Mouse (Mus musculus): ENCODE results near the gene Creb3l1. TPM values are rescaled to one million over a fixed set of nuclear protein-coding genes. Genes with fewer than 3 reads are reported as not detected.
A peak's percentile ranks its signal among the peaks of the same experiment; 100 is the strongest.

The Creb3l1 gene
- polyA plus RNA-seq, 1 experiment from 2014 or later, result 1.6 TPM

- no peak overlapping the region for H3K27ac ChIP-seq
- no peaks in the 10 kb centered on the region for H3K9me3 ChIP-seq
- 78% methylated on average over 10 of the region's 10 CpGs for WGBS
- no peak overlapping the region for H3K4me3 ChIP-seq
- 0 out of 2 replicates have a peak, but pooled peaks cover under 1% of the 10 kb centered on the region for H3K4me1 ChIP-seq
- no peak overlapping the region for H3K4me2 ChIP-seq
- no peak for ATAC-seq (replicated peaks)
- no peak overlapping the region for H3K9ac ChIP-seq
- H3K27me3 ChIP-seq (replicated peaks), result no peaks in the 10 kb centered on the region
- no peaks in the 10 kb centered on the region for H3K36me3 ChIP-seq (replicated peaks)
Observed at GRCm38 (mm10) chr2:92029387-92030133, 5.3 kb upstream of the Creb3l1 start.

DNA sequence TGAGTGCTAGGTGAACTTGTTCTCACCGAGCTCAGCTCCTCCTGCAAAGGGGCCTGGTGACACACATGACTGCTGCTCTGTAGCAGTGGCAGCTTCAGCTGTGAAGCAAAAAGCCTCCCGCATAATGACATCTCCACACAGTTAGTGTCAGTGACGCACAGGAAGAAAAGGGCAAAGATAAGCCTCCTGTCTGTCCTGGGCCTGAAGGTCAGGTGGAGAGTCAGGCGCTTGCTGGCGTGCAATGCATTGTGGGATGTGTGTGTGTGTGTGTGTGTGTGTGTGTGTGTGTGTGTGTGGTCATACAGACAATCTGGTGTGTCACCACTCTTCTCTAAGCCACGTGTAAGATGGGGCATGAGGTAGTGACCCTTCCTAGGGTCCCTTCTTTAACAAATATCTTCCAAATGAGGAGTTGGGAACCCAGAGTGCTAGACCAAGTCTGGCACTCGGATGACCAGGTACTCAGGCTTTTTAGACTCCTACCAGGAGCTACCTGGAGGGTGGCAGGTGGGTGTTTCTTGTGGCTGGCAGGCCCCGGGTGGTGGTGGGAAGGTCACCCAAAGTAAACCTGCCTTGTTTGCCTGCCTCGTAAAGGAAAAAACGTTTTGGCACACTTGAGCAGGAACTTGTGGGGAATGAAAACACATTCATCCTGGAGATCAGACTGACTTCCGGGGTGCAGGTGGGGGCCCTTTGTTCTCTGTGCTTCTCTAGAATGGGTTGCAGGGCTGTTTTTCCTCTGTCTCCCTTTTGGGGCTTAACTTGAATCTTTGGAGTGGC lies 3.7 kb upstream of the Creb3l1 start:
- ATAC-seq (replicated peaks), result no peak
- H3K9me3 ChIP-seq, result no peaks in the 10 kb centered on the region
- H3K27me3 ChIP-seq (replicated peaks), result peaks cover 13% of the 10 kb centered on the region
- H3K27ac ChIP-seq, result no peak overlapping the region
- no peak overlapping the region for H3K9ac ChIP-seq
- WGBS, result 61% methylated on average over 11 of the region's 11 CpGs
- no peaks in the 10 kb centered on the region for H3K36me3 ChIP-seq (replicated peaks)
- no peak overlapping the region for H3K4me2 ChIP-seq
- peaks cover 13% of the 10 kb centered on the region for H3K4me1 ChIP-seq
- H3K4me3 ChIP-seq, result no peak overlapping the region

DNA sequence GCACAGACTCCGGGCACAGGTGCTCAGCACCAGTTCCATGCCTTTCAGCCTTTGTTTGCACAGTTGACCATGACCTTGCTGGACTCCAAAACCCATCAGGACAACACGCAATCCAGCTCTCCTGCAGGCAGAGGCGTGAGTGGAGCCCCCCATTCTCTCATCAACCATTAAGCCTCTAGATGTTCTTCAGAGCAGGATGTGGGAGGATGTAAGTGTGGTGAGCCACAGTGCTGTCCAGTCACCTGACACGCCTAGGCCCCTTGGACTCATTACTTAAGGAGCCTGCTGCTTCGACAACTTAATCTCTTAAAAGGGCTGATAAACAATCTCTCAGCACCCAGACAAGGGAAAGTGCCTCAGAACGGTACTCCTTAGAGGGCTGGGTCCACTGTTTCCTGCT lies 1.7 kb upstream of the Creb3l1 start:
- H3K4me3 ChIP-seq, result no peak overlapping the region
- H3K4me1 ChIP-seq, result peaks cover 13% of the 10 kb centered on the region
- H3K27me3 ChIP-seq (replicated peaks), result peaks cover 14% of the 10 kb centered on the region
- WGBS, result 80% methylated on average over 6 of the region's 6 CpGs
- no peak overlapping the region for H3K9ac ChIP-seq
- H3K27ac ChIP-seq, result no peak overlapping the region
- no peaks in the 10 kb centered on the region for H3K36me3 ChIP-seq (replicated peaks)
- no peak overlapping the region for H3K4me2 ChIP-seq
- no peak for ATAC-seq (replicated peaks)
- H3K9me3 ChIP-seq, result no peaks in the 10 kb centered on the region

GRCm38 (mm10) chr2:92025202-92025601 lies 900 bp upstream of the Creb3l1 start:
- Histone ChIP-seq H3K4me1 (peaks cover 13% of the 10 kb centered on the region), H3K36me3 (replicated peaks) (no peaks in the 10 kb centered on the region), H3K4me2 (no peak overlapping the region), H3K4me3 (no peak overlapping the region), H3K27me3 (replicated peaks) (peaks cover 14% of the 10 kb centered on the region), H3K27ac (no peak overlapping the region), H3K9ac (no peak overlapping the region), H3K9me3 (no peaks in the 10 kb centered on the region)
- WGBS, result 88% methylated on average over 2 of the region's 2 CpGs
- ATAC-seq (replicated peaks), result no peak

GRCm38 (mm10) chr2:92023362-92024273 lies 684 bp downstream of the Creb3l1 start:
- Histone ChIP-seq H3K4me3 (peak overlapping the region; percentile 52), H3K36me3 (replicated peaks) (no peaks in the 10 kb centered on the region), H3K4me2 (peak overlapping the region; percentile 99), H3K9ac (peak overlapping the region; percentile 53), H3K27me3 (replicated peaks) (peaks cover 14% of the 10 kb centered on the region), H3K27ac (no peak overlapping the region), H3K4me1 (peaks cover 13% of the 10 kb centered on the region), H3K9me3 (no peaks in the 10 kb centered on the region)
- 0 out of 2 replicates have a peak, but pooled peaks have one; percentile 35 for ATAC-seq (replicated peaks)
- WGBS, result 6% methylated on average over 44 of the region's 56 CpGs

DNA sequence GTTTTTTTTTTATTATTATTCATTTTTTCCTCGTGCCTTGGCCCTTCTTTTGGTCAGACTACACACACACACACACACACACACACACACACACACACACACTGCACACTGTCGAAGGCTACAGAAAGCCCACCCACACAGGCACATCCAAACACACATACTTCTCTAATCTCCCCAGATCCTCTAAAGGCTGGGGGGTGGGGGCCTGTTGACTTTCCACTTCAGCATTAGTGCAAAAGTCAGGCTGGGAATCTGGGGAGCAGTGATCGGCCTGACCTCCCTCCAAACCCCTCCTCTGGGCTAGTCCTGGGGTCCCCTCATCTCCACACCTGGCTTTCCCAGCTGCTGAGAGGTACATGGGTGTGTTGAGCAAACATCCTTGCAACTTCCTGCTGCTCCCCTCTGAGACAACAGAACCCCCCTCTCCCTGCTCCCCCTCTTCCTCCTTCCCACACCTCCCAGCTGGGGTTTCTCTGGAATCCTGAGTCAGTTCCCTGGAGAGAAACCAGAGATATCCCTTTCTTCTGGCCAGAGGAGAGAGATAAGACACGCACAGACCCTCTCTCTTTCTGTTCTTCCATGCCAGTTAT lies 3.5 kb downstream of the Creb3l1 start:
- peaks cover 14% of the 10 kb centered on the region for H3K27me3 ChIP-seq (replicated peaks)
- 58% methylated on average over 4 of the region's 4 CpGs for WGBS
- peaks cover 13% of the 10 kb centered on the region for H3K4me1 ChIP-seq
- H3K4me2 ChIP-seq, result no peak overlapping the region
- no peaks in the 10 kb centered on the region for H3K9me3 ChIP-seq
- H3K4me3 ChIP-seq, result no peak overlapping the region
- no peak overlapping the region for H3K9ac ChIP-seq
- no peak for ATAC-seq (replicated peaks)
- no peaks in the 10 kb centered on the region for H3K36me3 ChIP-seq (replicated peaks)
- no peak overlapping the region for H3K27ac ChIP-seq

DNA sequence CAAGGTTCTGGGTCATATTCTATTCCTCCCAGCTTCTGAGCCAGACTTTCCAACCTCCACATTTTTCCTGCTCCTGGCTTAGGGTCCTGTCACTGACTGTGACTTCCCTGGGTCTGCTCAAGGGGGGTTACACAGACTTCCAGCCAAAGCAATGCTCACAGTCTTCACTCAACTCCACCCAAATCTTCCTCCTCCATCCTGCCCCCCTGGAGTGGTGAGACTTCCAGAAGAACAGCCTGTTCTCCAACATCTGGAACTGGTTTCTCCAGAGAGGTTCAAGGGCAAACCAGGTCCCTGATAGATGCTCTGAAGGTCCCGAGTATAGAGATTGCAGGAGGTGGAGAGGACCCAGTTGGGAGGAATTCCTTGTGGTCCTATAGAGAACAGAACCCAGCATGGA lies 6.9 kb downstream of the Creb3l1 start:
- WGBS, result 84% methylated on average over 1 of the region's 1 CpGs
- H3K36me3 ChIP-seq (replicated peaks), result no peaks in the 10 kb centered on the region
- no peaks in the 10 kb centered on the region for H3K4me1 ChIP-seq
- H3K9ac ChIP-seq, result no peak overlapping the region
- H3K4me3 ChIP-seq, result no peak overlapping the region
- ATAC-seq (replicated peaks), result no peak
- H3K9me3 ChIP-seq, result no peaks in the 10 kb centered on the region
- H3K4me2 ChIP-seq, result no peak overlapping the region
- H3K27me3 ChIP-seq (replicated peaks), result no peaks in the 10 kb centered on the region; the same call in 1 of the 2 replicates
- no peak overlapping the region for H3K27ac ChIP-seq

DNA sequence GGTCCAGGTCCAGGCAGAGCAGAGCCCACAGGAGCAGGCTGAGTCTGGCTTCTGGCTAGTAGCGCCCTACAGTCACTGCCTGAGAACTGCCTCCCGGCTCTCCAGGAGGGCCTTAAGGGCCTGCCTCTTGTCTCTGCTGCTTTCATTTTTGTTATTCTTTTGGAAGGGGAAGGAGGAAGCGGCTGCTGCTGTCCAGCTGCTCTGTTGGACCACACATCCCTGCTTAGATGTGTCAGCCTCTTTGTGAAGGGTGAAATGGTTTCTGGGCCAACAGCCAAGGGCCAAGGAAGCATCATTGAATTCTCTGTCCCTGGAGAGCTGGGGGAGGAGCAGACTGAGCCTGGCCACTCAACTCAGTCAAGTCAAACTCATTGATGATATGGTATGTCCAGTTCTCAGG lies 7.3 kb downstream of the Creb3l1 start:
- Histone ChIP-seq H3K27ac (no peak overlapping the region), H3K4me1 (no peaks in the 10 kb centered on the region), H3K36me3 (replicated peaks) (no peaks in the 10 kb centered on the region), H3K9ac (no peak overlapping the region), H3K4me2 (no peak overlapping the region), H3K27me3 (replicated peaks) (no peaks in the 10 kb centered on the region; the same call in 1 of the 2 replicates), H3K9me3 (no peaks in the 10 kb centered on the region), H3K4me3 (no peak overlapping the region)
- 53% methylated on average over 3 of the region's 3 CpGs for WGBS
- ATAC-seq (replicated peaks), result no peak

GRCm38 (mm10) chr2:92014891-92015290 lies 9.4 kb downstream of the Creb3l1 start:
- H3K27ac ChIP-seq, result no peak overlapping the region
- ATAC-seq (replicated peaks), result no peak
- H3K9me3 ChIP-seq, result no peaks in the 10 kb centered on the region
- no peak overlapping the region for H3K4me2 ChIP-seq
- no peak overlapping the region for H3K4me3 ChIP-seq
- WGBS, result 75% methylated on average over 5 of the region's 5 CpGs
- no peaks in the 10 kb centered on the region for H3K36me3 ChIP-seq (replicated peaks)
- no peak overlapping the region for H3K9ac ChIP-seq
- no peaks in the 10 kb centered on the region for H3K4me1 ChIP-seq
- H3K27me3 ChIP-seq (replicated peaks), result 0 out of 2 replicates have a peak, but pooled peaks cover under 1% of the 10 kb centered on the region

DNA sequence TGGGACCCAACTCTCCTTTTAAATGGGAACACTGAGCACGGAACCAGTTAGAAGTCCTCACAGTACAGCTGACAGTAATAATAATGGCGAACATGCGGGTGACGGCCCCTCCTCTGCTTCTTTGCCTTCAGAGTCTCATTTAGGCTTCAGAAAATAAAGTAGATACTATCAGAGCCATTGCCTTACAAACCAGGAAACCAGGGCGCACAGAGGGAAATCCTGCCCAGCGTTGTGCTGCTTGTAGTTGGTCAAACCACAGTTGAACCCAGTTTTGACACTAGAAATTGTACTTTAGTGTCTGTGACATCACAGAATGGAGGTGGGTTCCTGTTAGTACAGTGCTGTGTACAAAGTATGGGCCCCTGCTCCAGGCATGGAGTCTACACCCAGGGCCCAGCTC lies 10.1 kb downstream of the Creb3l1 start:
- WGBS, result 85% methylated on average over 6 of the region's 6 CpGs
- Histone ChIP-seq H3K27me3 (replicated peaks) (0 out of 2 replicates have a peak, but pooled peaks cover 7% of the 10 kb centered on the region), H3K4me3 (no peak overlapping the region), H3K9me3 (no peaks in the 10 kb centered on the region), H3K36me3 (replicated peaks) (no peaks in the 10 kb centered on the region), H3K27ac (no peak overlapping the region), H3K4me2 (no peak overlapping the region), H3K9ac (no peak overlapping the region), H3K4me1 (no peaks in the 10 kb centered on the region)
- ATAC-seq (replicated peaks), result no peak

DNA sequence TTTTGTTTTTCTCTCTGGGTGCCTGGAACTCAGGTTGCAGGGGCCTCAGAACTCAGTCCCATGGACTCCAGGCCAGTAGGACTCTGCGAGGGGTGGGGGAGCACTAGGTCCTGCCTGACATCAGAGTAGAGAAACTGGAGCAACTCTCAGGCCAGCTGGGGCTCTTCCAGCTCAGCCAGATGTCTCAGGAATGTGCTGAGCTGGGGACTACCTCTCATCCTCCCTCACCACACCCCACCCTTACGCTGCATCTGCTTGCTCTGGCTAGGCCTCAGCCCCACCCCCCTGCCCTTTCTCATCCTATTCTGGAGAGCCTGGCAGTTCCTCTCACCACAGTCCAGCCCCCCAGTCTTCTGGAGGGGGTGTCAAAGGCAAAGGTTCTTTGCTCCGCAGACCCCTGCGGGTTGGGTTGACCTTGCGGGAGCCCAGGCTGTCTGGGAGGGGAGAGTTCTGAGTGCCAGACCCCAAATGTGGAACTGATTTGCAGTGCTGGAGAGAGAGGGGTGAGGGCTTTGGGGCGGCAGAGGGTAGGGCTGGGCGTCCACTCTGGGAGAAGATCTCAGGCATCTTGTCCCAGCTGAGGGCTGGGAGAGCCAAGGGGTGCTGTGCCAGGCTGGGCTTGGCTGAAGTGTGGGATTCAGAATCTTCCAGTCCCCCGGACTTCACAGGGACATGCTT lies 11.4 kb downstream of the Creb3l1 start:
- WGBS, result 54% methylated on average over 8 of the region's 8 CpGs
- 0 out of 2 replicates have a peak, but pooled peaks cover 7% of the 10 kb centered on the region for H3K27me3 ChIP-seq (replicated peaks)
- no peaks in the 10 kb centered on the region for H3K9me3 ChIP-seq
- no peak overlapping the region for H3K4me3 ChIP-seq
- H3K9ac ChIP-seq, result no peak overlapping the region
- H3K36me3 ChIP-seq (replicated peaks), result no peaks in the 10 kb centered on the region
- H3K27ac ChIP-seq, result no peak overlapping the region
- no peak for ATAC-seq (replicated peaks)
- peaks cover 5% of the 10 kb centered on the region for H3K4me1 ChIP-seq
- H3K4me2 ChIP-seq, result no peak overlapping the region
